Mouse (Mus musculus) thymus, postnatal 36 days (tissue): Measurements from ENCODE around the gene Sox5.

ENCODE experiments used
- DNase-seq, 2 experiments: peaks; one replicate each; pipeline ENCODE4 v3.0.0; 2022; ENCODE audit warnings: mixed read lengths in 2 of 2

Sox5 gene

DNA sequence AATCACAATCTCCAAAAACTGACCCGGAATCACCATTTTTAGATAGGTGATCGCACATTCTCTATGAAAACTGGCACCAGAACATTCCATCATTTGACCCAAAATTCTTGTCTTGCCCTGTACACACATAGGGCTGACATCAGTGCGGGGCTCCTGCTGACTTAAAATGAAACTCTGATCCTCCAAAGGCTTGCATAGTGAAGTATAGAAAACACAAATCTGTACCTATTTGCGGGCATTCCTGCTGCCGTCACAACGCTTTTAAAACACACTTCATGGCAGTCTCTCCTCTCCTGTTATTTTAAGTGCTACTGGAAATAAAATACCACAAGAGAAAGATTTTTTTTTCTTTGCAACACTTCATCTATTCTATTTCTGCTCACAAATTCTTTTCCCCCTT is 886.7 kb downstream of the Sox5 start:
- no peak for DNase-seq

GRCm38 (mm10) chr6:143892869-143893268 is 888.9 kb downstream of the Sox5 start:
- DNase-seq, result no peak

DNA sequence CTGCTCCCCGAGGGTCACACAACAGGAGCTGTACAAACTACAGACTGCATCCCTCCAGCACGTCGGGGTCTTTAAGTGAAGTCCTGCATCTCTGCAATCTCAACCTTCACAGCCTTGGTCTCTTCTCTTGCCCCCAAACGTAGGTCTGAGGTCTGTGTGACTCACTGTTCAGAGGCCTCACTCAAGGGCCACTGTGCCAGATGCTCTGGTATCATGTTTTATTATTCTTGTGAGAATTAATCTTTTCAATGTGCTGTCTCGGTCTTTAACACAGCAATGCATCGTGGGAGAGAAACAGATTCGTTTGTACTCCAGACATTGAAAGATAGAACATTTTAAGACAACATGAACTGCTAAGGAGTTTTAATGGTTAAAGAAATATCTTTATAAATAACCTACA is 893.2 kb downstream of the Sox5 start:
- DNase-seq, result no peak

DNA sequence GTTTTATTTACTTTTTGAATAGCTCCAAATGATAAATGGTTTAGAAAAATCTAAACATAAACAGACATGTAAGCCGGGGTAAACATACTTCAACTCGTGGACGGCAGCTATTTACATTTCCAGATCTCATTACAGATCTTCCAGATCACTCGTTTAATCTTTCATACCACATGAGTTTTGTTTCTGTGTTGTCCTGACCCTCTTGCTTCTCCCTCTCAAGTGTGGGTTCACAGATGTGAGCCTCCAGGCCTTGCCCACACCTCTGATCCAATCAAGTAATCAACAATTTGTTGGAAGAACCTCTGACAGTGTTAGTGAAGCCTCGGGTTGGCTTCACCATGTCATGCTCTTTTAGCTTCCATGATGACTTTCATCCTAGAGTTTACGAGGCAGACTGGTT is 903.3 kb downstream of the Sox5 start:
- DNase-seq, result no peak

DNA sequence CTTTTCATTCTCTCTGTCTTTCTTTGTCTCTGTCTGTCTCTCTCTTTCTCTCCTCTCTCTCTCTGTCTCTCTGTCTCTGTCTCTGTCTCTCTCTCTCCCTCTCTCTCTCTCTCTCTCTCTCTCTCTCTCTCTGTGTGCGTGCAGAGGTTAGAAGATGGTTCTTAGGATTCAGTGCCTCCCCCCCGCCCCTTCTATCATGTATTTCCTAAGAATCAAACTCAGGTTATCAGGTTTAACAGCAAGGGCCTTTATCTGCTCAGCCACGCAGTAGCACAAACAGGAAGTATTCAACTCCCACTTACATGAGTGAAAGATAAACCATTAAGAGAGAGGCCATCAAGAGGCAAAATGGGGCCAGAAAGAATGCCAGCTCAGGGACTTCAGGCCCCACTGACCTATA is 913.0 kb downstream of the Sox5 start:
- DNase-seq, result no peak

- peak; percentile 49 to 60 for DNase-seq
Observed at GRCm38 (mm10) chr6:143868155-143868685, 913.6 kb downstream of the Sox5 start.

DNA sequence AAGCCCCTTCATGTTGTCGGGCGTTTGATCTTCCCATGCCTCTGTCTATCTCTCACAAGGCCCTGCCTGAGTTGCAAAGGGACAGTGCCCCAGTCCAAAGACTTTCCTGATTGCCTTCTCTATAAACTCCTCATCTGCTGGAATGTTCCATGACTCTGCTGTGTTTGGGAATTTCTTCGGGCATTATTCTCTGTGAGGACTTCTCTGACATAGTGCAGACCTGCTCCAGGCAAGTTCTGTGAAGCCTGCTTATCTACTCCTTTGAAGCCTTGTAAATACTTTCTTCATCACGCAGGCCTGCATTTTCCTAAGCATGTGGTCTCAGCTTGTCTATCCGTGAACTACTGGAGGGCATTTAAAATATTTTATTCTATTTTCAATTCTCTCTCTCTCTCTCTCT is 914.7 kb downstream of the Sox5 start:
- DNase-seq, result no peak

GRCm38 (mm10) chr6:143866566-143866965 is 915.2 kb downstream of the Sox5 start:
- no peak for DNase-seq

- DNase-seq, result no peak
Observed at GRCm38 (mm10) chr6:143862611-143863110, 919.1 kb downstream of the Sox5 start.

DNA sequence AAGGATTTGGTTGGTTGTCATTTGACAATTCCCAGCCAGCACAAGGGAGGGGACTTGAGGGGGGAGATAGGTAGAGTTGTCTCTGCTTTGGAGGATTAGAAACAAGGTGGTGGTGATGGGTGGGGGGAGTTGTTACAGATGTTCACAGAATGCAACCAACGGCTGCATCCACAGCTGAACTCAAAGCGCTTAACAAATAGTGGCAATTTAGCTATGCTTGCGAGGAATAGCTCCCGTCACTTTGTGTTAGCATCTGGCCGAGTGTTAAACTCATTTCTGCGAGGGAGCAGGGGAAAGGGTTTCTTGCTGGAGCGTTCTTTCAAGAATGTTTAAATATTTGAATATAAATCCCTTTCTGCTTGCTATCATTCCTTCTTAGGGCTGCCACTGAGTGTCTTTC is 921.7 kb downstream of the Sox5 start:
- no peak for DNase-seq

- no peak for DNase-seq
Observed at GRCm38 (mm10) chr6:143859535-143859934, 922.2 kb downstream of the Sox5 start.

DNA sequence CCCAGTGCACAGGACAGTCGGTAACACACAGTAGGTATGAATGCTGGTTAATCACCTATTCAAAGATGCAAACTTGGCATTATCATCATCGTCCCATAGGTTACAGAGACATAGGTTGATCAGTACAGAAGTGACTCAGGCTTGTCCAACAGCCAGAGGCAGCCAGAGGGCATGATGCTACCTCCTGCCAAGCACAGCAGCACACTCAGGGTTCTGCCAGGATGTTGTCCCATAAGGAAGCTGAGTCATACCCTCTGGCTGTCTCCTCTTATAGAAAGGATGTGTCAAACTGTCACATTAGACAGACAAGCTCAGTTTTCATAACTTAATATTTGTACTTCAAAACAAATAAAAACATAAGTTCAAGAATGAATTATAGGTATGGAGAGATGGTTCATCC is 923.2 kb downstream of the Sox5 start:
- DNase-seq, result no peak

GRCm38 (mm10) chr6:143857376-143857775 is 924.4 kb downstream of the Sox5 start:
- no peak for DNase-seq

GRCm38 (mm10) chr6:143855421-143855820 is 926.4 kb downstream of the Sox5 start:
- DNase-seq, result no peak

GRCm38 (mm10) chr6:143854031-143854430 is 927.7 kb downstream of the Sox5 start:
- DNase-seq, result no peak

DNA sequence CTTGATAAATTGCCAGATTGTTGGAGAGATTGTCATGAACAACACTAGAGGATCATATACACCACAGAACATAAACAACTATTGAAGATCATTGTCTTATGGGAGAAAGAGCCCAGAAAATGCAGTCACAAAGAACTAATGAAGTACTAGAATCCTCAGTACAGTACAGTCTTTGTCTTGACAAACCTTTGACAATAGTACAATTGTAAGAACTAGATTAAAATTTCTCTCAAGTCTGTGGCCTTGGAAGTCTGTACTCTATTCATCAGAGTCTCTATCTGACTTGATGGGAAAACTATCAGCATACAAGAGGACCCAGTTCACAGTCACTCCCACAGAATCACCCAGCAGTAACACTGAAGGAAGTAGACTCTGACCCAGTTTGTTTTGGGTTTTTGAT is 936.0 kb downstream of the Sox5 start:
- DNase-seq, result no peak

DNA sequence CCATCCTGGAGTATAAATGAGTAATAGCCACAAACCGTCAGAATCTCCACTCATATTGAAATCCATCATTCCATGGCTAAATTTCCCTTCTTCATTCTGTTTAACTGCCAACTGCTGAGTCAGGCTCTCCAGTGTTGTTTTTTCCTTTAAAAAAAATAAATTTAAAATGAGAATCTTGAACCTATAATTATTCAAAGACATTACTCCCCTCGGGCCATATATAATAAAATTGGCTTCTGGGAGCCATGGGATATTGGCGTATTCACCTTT is 937.1 kb downstream of the Sox5 start:
- DNase-seq, result no peak

DNA sequence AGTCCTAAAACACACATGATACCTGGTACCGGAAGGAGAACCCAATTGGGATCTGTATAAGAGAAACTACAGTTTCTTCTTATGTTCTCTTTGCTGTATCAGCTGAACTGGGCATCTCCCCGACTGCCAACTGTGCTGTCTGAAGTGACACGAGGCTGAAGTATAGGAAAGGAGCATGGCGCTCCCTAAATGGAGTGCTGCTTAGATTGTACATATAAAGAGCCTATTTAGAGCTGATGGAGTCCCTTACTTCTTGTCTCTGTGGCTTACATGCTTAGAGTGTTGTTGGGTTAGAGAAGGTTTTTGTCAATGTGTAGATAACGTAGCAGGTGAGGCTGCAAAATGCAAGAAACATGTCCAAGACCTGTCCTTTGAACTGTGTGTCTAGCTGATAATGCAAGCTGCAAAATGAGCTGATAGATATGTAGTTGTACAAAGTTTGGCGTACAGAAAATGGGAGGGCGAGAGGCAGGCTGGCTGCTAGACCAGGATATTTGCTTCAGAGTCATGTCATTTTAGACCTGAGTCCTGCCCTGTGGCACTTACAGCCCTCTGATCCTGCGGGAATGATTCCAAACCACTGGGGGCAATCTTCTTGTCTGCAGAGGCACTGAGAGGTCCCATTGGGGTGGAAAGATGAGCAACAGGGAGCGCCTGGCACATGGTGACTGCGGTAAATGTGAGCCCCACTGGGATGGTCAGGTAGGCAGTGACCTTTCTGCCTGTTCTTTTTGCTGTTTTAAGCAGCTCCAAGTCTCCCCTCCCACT is 937.7 kb downstream of the Sox5 start:
- no peak for DNase-seq

GRCm38 (mm10) chr6:143841954-143842353 is 939.8 kb downstream of the Sox5 start:
- DNase-seq, result no peak

- no peak for DNase-seq
Observed at GRCm38 (mm10) chr6:143841109-143841638, 940.6 kb downstream of the Sox5 start.

GRCm38 (mm10) chr6:143838384-143839076 is 943.2 kb downstream of the Sox5 start:
- DNase-seq, result no peak

- DNase-seq, result no peak
Observed at GRCm38 (mm10) chr6:143835331-143835730, 946.4 kb downstream of the Sox5 start.

- no peak for DNase-seq
Observed at GRCm38 (mm10) chr6:143833986-143834385, 947.8 kb downstream of the Sox5 start.

DNA sequence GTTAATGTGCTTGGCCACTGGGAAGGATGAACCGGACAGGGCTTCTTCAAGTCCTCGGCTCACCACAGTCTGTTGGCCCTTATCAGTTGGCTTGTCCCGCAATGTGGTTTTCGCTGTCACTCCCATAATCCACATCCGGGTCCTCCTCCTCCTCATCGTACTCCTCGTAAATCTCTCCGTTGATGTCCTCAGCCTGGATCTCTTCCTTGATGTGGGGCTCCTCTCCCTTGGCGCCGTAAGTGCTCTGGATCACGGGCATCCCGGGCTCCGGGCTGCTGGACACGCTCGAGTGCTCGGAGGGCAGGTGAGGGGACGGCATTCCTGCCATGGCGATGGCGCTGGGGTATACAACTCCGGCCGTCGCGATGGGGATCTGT is 948.6 kb downstream of the Sox5 start:
- DNase-seq, result no peak
